Mouse (Mus musculus): ENCODE measurements around the gene Pin1rt1. TPM values are rescaled to one million over a fixed set of nuclear protein-coding genes. Genes with fewer than 3 reads are reported as not detected.

Gene Pin1rt1
- total and polyA plus RNA-seq, 3 experiments: 0.07 TPM; not detected in 2

DNA sequence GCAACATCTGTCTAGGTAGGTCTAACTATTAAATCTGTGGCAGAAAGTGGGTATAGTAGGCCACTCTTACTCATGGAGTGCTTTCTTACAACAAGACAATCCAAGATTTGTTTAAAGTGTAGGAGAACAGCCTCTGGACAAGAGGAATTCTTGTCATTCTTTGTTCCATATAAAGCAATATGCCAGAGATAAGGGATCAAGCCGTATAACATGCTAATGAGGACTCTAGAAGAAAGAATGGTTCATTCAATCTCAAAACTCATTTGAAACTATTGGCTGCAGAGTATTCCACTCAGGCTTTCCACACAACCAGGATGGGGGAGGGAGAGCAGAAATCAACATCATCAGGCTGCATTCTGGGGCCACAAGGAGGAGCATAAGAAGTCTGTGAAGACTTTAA lies 11.2 kb upstream of the Pin1rt1 start:
- no peaks in the 10 kb centered on the region for H3K27me3 ChIP-seq (ENCODE audit: control insufficient read depth in 1 of 2, insufficient read depth in 2 of 2, low read length in 2 of 2)
- H3K4me3 ChIP-seq (ENCODE audit: control insufficient read depth in 1 of 2, insufficient read depth in 1 of 2, low read depth in 2 of 2, low read length in 2 of 2): no peak overlapping the region
- H3K9ac ChIP-seq (ENCODE audit: control insufficient read depth, low read depth, low read length, poor library complexity, severe bottlenecking): no peak overlapping the region
- H3K4me1 ChIP-seq (ENCODE audit: control insufficient read depth in 1 of 2, insufficient read depth in 2 of 2, low read length in 2 of 2): 0 out of 4 replicates have a peak, but pooled peaks cover 0 to 4% of the 10 kb centered on the region in 2 experiments
- H3K36me3 ChIP-seq (ENCODE audit: control insufficient read depth in 1 of 2, insufficient read depth in 2 of 2, low read length in 2 of 2): peaks cover 0 to 1% of the 10 kb centered on the region in 2 experiments; a peak in 1 of 4 replicates
- H3K79me2 ChIP-seq (ENCODE audit: control insufficient read depth, insufficient read depth, low read length, poor library complexity): no peaks in the 10 kb centered on the region; the same call in 1 of the 2 replicates
- no peaks in the 10 kb centered on the region for H3K9me3 ChIP-seq (replicated peaks; ENCODE audit: insufficient read depth, low read length)
- TF ChIP-seq MYB (IDR thresholded peaks at IDR 0.05; ENCODE audit: low read depth, low read length): no peak
- TF ChIP-seq CTCF (IDR thresholded peaks at IDR 0.05 in 2 of 3, conservative IDR thresholded peaks at IDR 0.05 in 1 of 3; ENCODE audit: control insufficient read depth in 1 of 3, insufficient read depth in 1 of 3, low read depth in 2 of 3, low read length in 3 of 3, poor library complexity in 1 of 3, severe bottlenecking in 1 of 3): no peak
- no peak for TF ChIP-seq RAD21 (IDR thresholded peaks at IDR 0.05; ENCODE audit: low read depth, low read length)
- TF ChIP-seq CHD1 (IDR thresholded peaks at IDR 0.05; ENCODE audit: low read depth, low read length): no peak
- TF ChIP-seq POLR2AphosphoS5 (IDR thresholded peaks at IDR 0.05; ENCODE audit: borderline replicate concordance, low read depth, low read length): no peak
- TF ChIP-seq MEF2A (IDR thresholded peaks at IDR 0.05; ENCODE audit: extremely low read depth, insufficient replicate concordance, low read depth, low read length, poor library complexity, severe bottlenecking): no peak
- no peak for TF ChIP-seq BHLHE40 (IDR thresholded peaks at IDR 0.05; ENCODE audit: borderline replicate concordance, low read depth, low read length)
- TF ChIP-seq MAFK (IDR thresholded peaks at IDR 0.05; ENCODE audit: borderline replicate concordance, low read depth, low read length): no peak
- no peak for TF ChIP-seq JUND (IDR thresholded peaks at IDR 0.05; ENCODE audit: low read depth, low read length)
- no peak for TF ChIP-seq KAT2A (conservative IDR thresholded peaks at IDR 0.05; ENCODE audit: low read depth, low read length)
- TF ChIP-seq NELFE (IDR thresholded peaks at IDR 0.05; ENCODE audit: low read depth, low read length): no peak
- TF ChIP-seq MAX (IDR thresholded peaks at IDR 0.05; ENCODE audit: low read length): no peak
- no peak overlapping the region for H3K27ac ChIP-seq (ENCODE audit: control insufficient read depth, low read depth, low read length)
- no peak for DNase-seq (ENCODE audit: low read depth, low spot score)

DNA sequence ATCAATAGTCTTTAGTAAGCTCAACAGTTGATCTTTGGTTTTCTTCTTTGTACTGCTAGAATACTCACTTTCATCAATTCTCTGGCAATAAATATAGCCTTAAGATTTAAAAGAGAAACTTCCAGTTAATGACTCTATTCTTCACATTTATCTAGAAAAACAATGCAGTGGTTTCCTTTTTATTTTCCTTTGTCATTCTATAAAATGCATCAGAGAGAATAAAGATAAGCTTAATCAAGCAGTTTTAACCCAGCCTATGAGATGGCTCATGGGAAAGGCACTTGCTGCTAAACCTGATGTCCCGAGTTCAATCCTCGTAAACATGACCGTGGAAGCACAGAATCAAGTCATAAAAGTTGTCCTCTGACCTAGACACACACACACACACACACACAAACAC lies 5.8 kb upstream of the Pin1rt1 start:
- no peak for TF ChIP-seq TBP (IDR thresholded peaks at IDR 0.05; ENCODE audit: low read depth, low read length)
- no peak for TF ChIP-seq MYB (IDR thresholded peaks at IDR 0.05; ENCODE audit: low read depth, low read length)
- no peak for TF ChIP-seq UBTF (IDR thresholded peaks at IDR 0.05; ENCODE audit: borderline replicate concordance, insufficient read depth, low read depth, low read length)
- no peak for TF ChIP-seq ZC3H11A (IDR thresholded peaks at IDR 0.05; ENCODE audit: low read depth, low read length)
- peak; percentile 48; the same call in 1 of the 2 replicates for TF ChIP-seq ETS1 (IDR thresholded peaks at IDR 0.05; ENCODE audit: low read depth, low read length)
- TF ChIP-seq CHD1 (IDR thresholded peaks at IDR 0.05; ENCODE audit: low read depth, low read length): no peak
- peak; percentile 55 for TF ChIP-seq TCF12 (IDR thresholded peaks at IDR 0.05; ENCODE audit: low read depth, low read length)
- TF ChIP-seq EP300 (IDR thresholded peaks at IDR 0.05; ENCODE audit: low read depth in 1 of 2, low read length in 2 of 2): peak; percentile 70 to 73
- peak; percentile 85 for TF ChIP-seq RCOR1 (IDR thresholded peaks at IDR 0.05; ENCODE audit: low read depth, low read length)
- no peak for TF ChIP-seq NRF1 (IDR thresholded peaks at IDR 0.05; ENCODE audit: insufficient read depth, low read depth, low read length, poor library complexity, severe bottlenecking)
- peak; percentile 76 for TF ChIP-seq GATA1 (IDR thresholded peaks at IDR 0.05; ENCODE audit: low read depth, low read length)
- Histone ChIP-seq H3K4me3 (ENCODE audit: control insufficient read depth in 1 of 2, insufficient read depth in 1 of 2, low read depth in 2 of 2, low read length in 2 of 2) (no peak overlapping the region), H3K79me2 (ENCODE audit: control insufficient read depth, insufficient read depth, low read length, poor library complexity) (no peaks in the 10 kb centered on the region), H3K4me1 (ENCODE audit: control insufficient read depth in 1 of 2, insufficient read depth in 2 of 2, low read length in 2 of 2) (peaks cover 6 to 10% of the 10 kb centered on the region in 2 experiments), H3K9ac (ENCODE audit: control insufficient read depth, low read depth, low read length, poor library complexity, severe bottlenecking) (no peak overlapping the region), H3K27ac (ENCODE audit: control insufficient read depth, low read depth, low read length) (no peak overlapping the region), H3K9me3 (replicated peaks; ENCODE audit: insufficient read depth, low read length) (no peaks in the 10 kb centered on the region), H3K36me3 (ENCODE audit: control insufficient read depth in 1 of 2, insufficient read depth in 2 of 2, low read length in 2 of 2) (peaks cover 0 to 11% of the 10 kb centered on the region in 2 experiments; a peak in 2 of 4 replicates), H3K27me3 (ENCODE audit: control insufficient read depth in 1 of 2, insufficient read depth in 2 of 2, low read length in 2 of 2) (no peaks in the 10 kb centered on the region)
- peak; percentile 43 for DNase-seq (ENCODE audit: low read depth, low spot score)
